Mouse (Mus musculus): Measurements from ENCODE around the gene Polr3b. TPM values are rescaled to one million over a fixed set of nuclear protein-coding genes. Genes with fewer than 3 reads are reported as not detected.

The Polr3b gene
- polyA plus RNA-seq, 1 experiment from 2014 or later: 11.2 TPM

GRCm38 (mm10) chr10:84654029-84654428 lies 31.9 kb downstream of the Polr3b start:
- no peak overlapping the region for H3K9ac ChIP-seq (ENCODE audit: low read length)

GRCm38 (mm10) chr10:84654731-84655130 lies 32.6 kb downstream of the Polr3b start:
- WGBS: 86% methylated on average over 4 of the region's 4 CpGs
- ATAC-seq (ENCODE audit: insufficient read depth, low FRiP score): no peak
- H3K4me1 ChIP-seq (ENCODE audit: control insufficient read depth, insufficient read depth, low read length): no peaks in the 10 kb centered on the region
- no peaks in the 10 kb centered on the region for H3K9me3 ChIP-seq (replicated peaks; ENCODE audit: control insufficient read depth, low read length)
- H3K36me3 ChIP-seq (ENCODE audit: control insufficient read depth, insufficient read depth, low read length): no peaks in the 10 kb centered on the region
- H3K4me3 ChIP-seq (replicated peaks; ENCODE audit: low read length): no peak overlapping the region
- H3K9ac ChIP-seq (ENCODE audit: low read length): no peak overlapping the region
- H3K27ac ChIP-seq (ENCODE audit: low read length): no peak overlapping the region
- H3K27me3 ChIP-seq (ENCODE audit: control insufficient read depth, insufficient read depth, low read length): no peaks in the 10 kb centered on the region
- H3K4me2 ChIP-seq (ENCODE audit: low read depth, low read length): no peak overlapping the region

More at GRCm38 (mm10) chr10:84654029-84654428, 31.9 kb downstream of the Polr3b start:
- Histone ChIP-seq H3K4me2 (ENCODE audit: low read depth, low read length) (no peak overlapping the region), H3K36me3 (ENCODE audit: control insufficient read depth, insufficient read depth, low read length) (no peaks in the 10 kb centered on the region), H3K27ac (ENCODE audit: low read length) (no peak overlapping the region), H3K4me1 (ENCODE audit: control insufficient read depth, insufficient read depth, low read length) (no peaks in the 10 kb centered on the region), H3K27me3 (ENCODE audit: control insufficient read depth, insufficient read depth, low read length) (no peaks in the 10 kb centered on the region), H3K4me3 (replicated peaks; ENCODE audit: low read length) (no peak overlapping the region), H3K9me3 (replicated peaks; ENCODE audit: control insufficient read depth, low read length) (no peaks in the 10 kb centered on the region)
- no peak for ATAC-seq (ENCODE audit: insufficient read depth, low FRiP score)
- 84% methylated on average over 4 of the region's 4 CpGs for WGBS

GRCm38 (mm10) chr10:84656618-84657017 lies 34.5 kb downstream of the Polr3b start:
- Histone ChIP-seq H3K36me3 (ENCODE audit: control insufficient read depth, insufficient read depth, low read length) (0 out of 2 replicates have a peak, but pooled peaks cover 6% of the 10 kb centered on the region), H3K4me1 (ENCODE audit: control insufficient read depth, insufficient read depth, low read length) (no peaks in the 10 kb centered on the region), H3K4me3 (replicated peaks; ENCODE audit: low read length) (no peak overlapping the region), H3K9me3 (replicated peaks; ENCODE audit: control insufficient read depth, low read length) (no peaks in the 10 kb centered on the region), H3K27ac (ENCODE audit: low read length) (no peak overlapping the region), H3K27me3 (ENCODE audit: control insufficient read depth, insufficient read depth, low read length) (no peaks in the 10 kb centered on the region), H3K4me2 (ENCODE audit: low read depth, low read length) (no peak overlapping the region), H3K9ac (ENCODE audit: low read length) (no peak overlapping the region)
- 80% methylated on average over 4 of the region's 4 CpGs for WGBS
- no peak for ATAC-seq (ENCODE audit: insufficient read depth, low FRiP score)

DNA sequence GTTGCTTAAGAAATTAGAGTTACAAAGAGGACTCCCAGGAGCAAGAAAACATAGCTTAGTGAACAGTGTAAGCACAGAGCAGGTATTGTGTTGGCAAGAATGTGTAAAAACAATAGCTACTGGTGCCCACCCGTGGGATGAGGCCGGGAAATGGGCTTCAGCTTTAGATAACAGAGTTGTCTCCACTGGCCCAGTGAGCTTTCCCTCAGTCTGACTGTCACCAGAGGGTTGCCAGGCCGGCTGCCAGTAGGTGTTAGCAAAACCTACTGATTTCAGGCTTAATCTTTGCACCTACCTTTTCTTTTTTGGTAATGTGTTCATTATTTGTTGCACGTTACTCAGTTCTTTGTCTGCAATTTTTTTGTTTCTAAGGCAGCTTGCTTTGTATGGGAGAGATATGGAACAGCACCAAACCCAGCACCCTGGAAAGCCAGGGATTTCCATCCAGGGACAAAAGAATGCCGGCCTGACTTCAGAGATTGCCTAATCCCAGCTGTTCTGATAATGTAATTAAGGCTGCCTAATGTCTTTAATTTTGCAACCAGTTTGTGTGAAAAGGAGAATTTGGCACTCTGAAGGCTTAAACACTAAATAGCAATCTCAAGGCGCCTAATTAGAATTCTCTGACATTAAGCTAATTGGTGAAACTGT lies 35.5 kb downstream of the Polr3b start:
- WGBS: 59% methylated on average over 6 of the region's 6 CpGs
- Histone ChIP-seq H3K9ac (ENCODE audit: low read length) (no peak overlapping the region), H3K9me3 (replicated peaks; ENCODE audit: control insufficient read depth, low read length) (no peaks in the 10 kb centered on the region), H3K4me1 (ENCODE audit: control insufficient read depth, insufficient read depth, low read length) (no peaks in the 10 kb centered on the region), H3K4me3 (replicated peaks; ENCODE audit: low read length) (no peak overlapping the region), H3K27ac (ENCODE audit: low read length) (no peak overlapping the region), H3K4me2 (ENCODE audit: low read depth, low read length) (no peak overlapping the region), H3K27me3 (ENCODE audit: control insufficient read depth, insufficient read depth, low read length) (no peaks in the 10 kb centered on the region), H3K36me3 (ENCODE audit: control insufficient read depth, insufficient read depth, low read length) (0 out of 2 replicates have a peak, but pooled peaks cover 9% of the 10 kb centered on the region)
- ATAC-seq (ENCODE audit: insufficient read depth, low FRiP score): no peak

GRCm38 (mm10) chr10:84658088-84658848 lies 36.2 kb downstream of the Polr3b start:
- no peak for ATAC-seq (ENCODE audit: insufficient read depth, low FRiP score)
- H3K27ac ChIP-seq (ENCODE audit: low read length): no peak overlapping the region
- no peaks in the 10 kb centered on the region for H3K4me1 ChIP-seq (ENCODE audit: control insufficient read depth, insufficient read depth, low read length)
- no peak overlapping the region for H3K9ac ChIP-seq (ENCODE audit: low read length)
- no peaks in the 10 kb centered on the region for H3K27me3 ChIP-seq (ENCODE audit: control insufficient read depth, insufficient read depth, low read length)
- no peak overlapping the region for H3K4me2 ChIP-seq (ENCODE audit: low read depth, low read length)
- H3K4me3 ChIP-seq (replicated peaks; ENCODE audit: low read length): no peak overlapping the region
- no peaks in the 10 kb centered on the region for H3K9me3 ChIP-seq (replicated peaks; ENCODE audit: control insufficient read depth, low read length)
- 0 out of 2 replicates have a peak, but pooled peaks cover 9% of the 10 kb centered on the region for H3K36me3 ChIP-seq (ENCODE audit: control insufficient read depth, insufficient read depth, low read length)
- WGBS: 60% methylated on average over 18 of the region's 18 CpGs

DNA sequence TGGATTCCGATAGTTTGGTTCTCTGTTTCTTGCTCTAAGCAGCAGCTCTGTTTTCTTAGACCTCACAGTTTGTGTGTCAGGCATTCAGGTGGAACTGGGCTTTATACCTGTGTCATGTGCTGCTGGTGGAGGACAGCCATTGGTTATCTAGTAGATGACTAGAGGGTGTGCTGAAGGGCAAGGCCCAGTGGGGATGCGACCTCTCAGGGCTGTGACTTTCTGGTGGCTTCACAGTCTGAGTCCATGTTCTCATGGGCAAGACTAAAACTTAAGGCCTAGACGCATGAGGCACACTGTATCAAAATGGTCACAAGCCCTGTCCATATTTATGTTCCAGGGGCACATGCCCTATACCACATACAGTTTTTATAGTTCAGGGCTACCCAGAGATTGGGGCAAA lies 37.2 kb downstream of the Polr3b start:
- WGBS: 88% methylated on average over 3 of the region's 3 CpGs
- ATAC-seq (ENCODE audit: insufficient read depth, low FRiP score): no peak
- no peak overlapping the region for H3K4me3 ChIP-seq (replicated peaks; ENCODE audit: low read length)
- H3K27ac ChIP-seq (ENCODE audit: low read length): no peak overlapping the region
- no peaks in the 10 kb centered on the region for H3K9me3 ChIP-seq (replicated peaks; ENCODE audit: control insufficient read depth, low read length)
- no peaks in the 10 kb centered on the region for H3K4me1 ChIP-seq (ENCODE audit: control insufficient read depth, insufficient read depth, low read length)
- H3K27me3 ChIP-seq (ENCODE audit: control insufficient read depth, insufficient read depth, low read length): no peaks in the 10 kb centered on the region
- no peak overlapping the region for H3K4me2 ChIP-seq (ENCODE audit: low read depth, low read length)
- no peak overlapping the region for H3K9ac ChIP-seq (ENCODE audit: low read length)
- H3K36me3 ChIP-seq (ENCODE audit: control insufficient read depth, insufficient read depth, low read length): 0 out of 2 replicates have a peak, but pooled peaks cover 9% of the 10 kb centered on the region

GRCm38 (mm10) chr10:84662138-84662537 lies 40.0 kb downstream of the Polr3b start:
- Histone ChIP-seq H3K36me3 (ENCODE audit: control insufficient read depth, insufficient read depth, low read length) (0 out of 2 replicates have a peak, but pooled peaks cover 9% of the 10 kb centered on the region), H3K9ac (ENCODE audit: low read length) (no peak overlapping the region), H3K4me3 (replicated peaks; ENCODE audit: low read length) (no peak overlapping the region), H3K4me1 (ENCODE audit: control insufficient read depth, insufficient read depth, low read length) (no peaks in the 10 kb centered on the region), H3K27ac (ENCODE audit: low read length) (no peak overlapping the region), H3K4me2 (ENCODE audit: low read depth, low read length) (no peak overlapping the region), H3K9me3 (replicated peaks; ENCODE audit: control insufficient read depth, low read length) (no peaks in the 10 kb centered on the region), H3K27me3 (ENCODE audit: control insufficient read depth, insufficient read depth, low read length) (no peaks in the 10 kb centered on the region)
- ATAC-seq (ENCODE audit: insufficient read depth, low FRiP score): no peak
- 95% methylated on average over 6 of the region's 6 CpGs for WGBS

DNA sequence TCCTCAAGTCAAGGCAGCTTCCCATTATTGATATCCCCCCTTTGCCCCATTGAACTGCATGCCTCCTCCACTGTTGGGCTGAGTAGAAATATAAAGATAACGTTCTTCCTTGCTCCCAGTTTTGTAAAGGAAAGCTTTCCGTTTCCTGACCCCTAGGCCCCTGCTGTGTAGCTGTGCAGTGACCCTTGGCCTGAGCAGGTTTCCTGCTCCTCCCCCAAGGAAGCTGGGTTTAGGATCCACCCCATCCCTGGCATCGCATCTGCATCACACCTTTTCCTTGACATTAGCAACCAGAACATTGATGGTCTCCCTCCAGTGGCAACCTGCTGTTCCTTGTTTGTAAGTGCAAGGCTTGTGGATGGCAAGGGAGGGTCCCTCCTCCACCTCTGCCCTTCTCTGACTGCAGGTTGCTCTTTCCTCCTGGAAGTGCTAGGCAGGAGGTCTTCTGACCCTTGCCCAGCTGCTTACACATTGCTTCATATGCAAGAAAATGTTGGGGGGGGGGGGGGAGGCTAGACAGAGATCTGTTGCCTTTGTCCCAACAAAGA lies 43.7 kb downstream of the Polr3b start:
- no peak overlapping the region for H3K9ac ChIP-seq (ENCODE audit: low read length)
- H3K27ac ChIP-seq (ENCODE audit: low read length): no peak overlapping the region
- 44% methylated on average over 3 of the region's 3 CpGs for WGBS
- H3K4me2 ChIP-seq (ENCODE audit: low read depth, low read length): no peak overlapping the region
- no peak overlapping the region for H3K4me3 ChIP-seq (replicated peaks; ENCODE audit: low read length)
- no peaks in the 10 kb centered on the region for H3K27me3 ChIP-seq (ENCODE audit: control insufficient read depth, insufficient read depth, low read length)
- no peaks in the 10 kb centered on the region for H3K9me3 ChIP-seq (replicated peaks; ENCODE audit: control insufficient read depth, low read length)
- ATAC-seq (ENCODE audit: insufficient read depth, low FRiP score): no peak
- H3K36me3 ChIP-seq (ENCODE audit: control insufficient read depth, insufficient read depth, low read length): 0 out of 2 replicates have a peak, but pooled peaks cover 9% of the 10 kb centered on the region
- H3K4me1 ChIP-seq (ENCODE audit: control insufficient read depth, insufficient read depth, low read length): no peaks in the 10 kb centered on the region

DNA sequence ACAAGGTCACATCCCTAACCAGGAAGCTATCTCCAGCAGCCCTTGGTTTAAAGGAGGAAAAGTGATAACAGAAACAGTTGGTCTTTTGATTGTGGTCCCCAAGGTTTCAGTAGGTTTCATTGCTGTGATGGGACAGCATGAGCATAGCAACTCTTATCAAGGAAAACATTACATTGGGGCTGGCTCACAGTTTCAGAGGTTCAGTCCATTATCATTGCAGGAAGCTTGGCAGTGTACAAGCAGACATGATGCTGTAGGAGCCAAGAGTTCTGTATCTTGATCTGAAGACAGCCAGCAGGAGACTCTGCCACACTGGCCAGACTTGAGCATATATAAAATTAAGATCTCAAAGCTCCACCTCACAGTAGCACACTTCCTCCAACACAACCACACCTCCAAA lies 53.6 kb downstream of the Polr3b start:
- Histone ChIP-seq H3K36me3 (ENCODE audit: control insufficient read depth, insufficient read depth, low read length) (0 out of 2 replicates have a peak, but pooled peaks cover 7% of the 10 kb centered on the region), H3K27me3 (ENCODE audit: control insufficient read depth, insufficient read depth, low read length) (no peaks in the 10 kb centered on the region)
- ATAC-seq (ENCODE audit: insufficient read depth, low FRiP score): no peak

More for the DNA sequence above, 53.6 kb downstream of the Polr3b start:
- H3K27ac ChIP-seq (ENCODE audit: low read length): no peak overlapping the region
- H3K9ac ChIP-seq (ENCODE audit: low read length): no peak overlapping the region
- H3K4me2 ChIP-seq (ENCODE audit: low read depth, low read length): no peak overlapping the region
- H3K4me1 ChIP-seq (ENCODE audit: control insufficient read depth, insufficient read depth, low read length): no peaks in the 10 kb centered on the region
- no peaks in the 10 kb centered on the region for H3K9me3 ChIP-seq (replicated peaks; ENCODE audit: control insufficient read depth, low read length)
- H3K4me3 ChIP-seq (replicated peaks; ENCODE audit: low read length): no peak overlapping the region
